Mouse (Mus musculus) NIH3T3 (cell line): Measurements from ENCODE around the gene Ttll2.
"Not testable (repeated sequence)": the region's sequence is repeated elsewhere in the genome, so short reads cannot be mapped to it uniquely, and the experiment has no call there.

Experiments used
- DNase-seq: peaks from one replicate; pipeline ENCODE4 v3.0.0-alpha.2; 2012; ENCODE audit warnings: low read depth

The Ttll2 gene

DNA sequence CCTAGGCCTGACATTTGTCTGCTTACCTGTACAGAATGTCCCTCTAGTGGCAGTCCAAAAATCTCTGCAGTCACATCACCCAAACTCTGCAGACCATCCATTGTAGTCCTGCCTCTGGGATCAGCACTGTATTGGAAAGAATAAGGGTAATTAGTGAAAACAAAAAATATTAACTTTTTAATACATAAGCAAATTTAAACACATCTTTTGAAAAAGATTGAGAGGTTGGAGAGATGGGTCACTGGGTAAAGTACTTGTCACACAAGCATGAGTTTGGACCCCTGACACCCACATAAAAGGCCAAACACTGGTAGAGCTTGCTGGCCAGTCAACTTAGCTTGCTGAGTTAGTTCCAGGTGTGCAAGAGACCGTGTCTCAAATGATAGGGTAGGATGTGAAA is at the start of gene Ttll2:
Gene Ttll2 (minus strand): TSS at position 101 of the 400 bp plus-strand sequence.
- DNase-seq: not testable (repeated sequence)

DNA sequence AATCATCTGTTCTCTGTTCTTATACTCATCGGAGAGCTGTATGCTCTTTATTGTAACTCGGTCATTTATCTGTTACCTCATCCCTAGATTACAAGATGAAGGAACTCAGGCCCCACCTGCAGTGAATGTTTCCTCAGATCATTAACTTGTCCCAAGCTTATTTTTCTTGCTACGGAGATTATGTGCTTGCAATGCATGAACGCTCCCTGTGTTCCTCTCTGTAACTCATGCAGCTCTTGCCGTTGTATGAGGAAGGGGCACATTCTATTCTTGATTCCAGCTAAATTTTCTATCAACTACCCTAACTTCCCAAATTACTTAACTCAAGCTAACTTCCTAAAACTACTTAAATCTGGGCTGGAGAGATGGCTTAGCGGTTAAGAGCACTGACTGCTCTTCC is 47.3 kb upstream of the Ttll2 start:
- DNase-seq: not testable (repeated sequence)

DNA sequence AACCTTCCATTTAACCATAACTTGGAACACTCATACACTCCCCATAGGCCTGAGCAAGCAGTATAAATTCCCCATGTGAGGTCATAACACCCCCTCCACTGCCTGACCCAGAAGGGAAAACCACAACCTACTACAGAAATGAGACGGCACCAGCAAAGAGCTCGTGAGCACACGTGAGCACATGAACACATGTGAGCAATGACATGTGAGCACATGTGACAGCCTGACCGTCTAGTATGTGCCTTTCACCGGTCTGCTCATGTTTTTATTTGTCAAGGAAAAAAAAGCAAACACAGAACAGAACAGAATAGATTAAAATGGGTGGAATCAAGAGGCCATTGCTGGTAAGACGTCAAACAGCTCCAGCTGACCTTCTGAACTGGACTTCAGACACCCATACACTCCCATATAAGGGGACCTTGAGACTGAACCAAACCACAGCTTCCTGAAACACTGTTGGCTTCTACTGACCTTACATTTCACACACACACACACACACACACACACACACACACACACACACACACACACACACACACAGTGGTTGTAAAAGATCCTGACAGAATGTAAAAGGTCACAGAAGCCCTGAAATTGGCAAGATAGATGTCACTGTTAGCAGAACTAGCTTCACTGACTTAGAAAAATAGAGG is 45.8 kb upstream of the Ttll2 start:
- DNase-seq: not testable (repeated sequence)

DNA sequence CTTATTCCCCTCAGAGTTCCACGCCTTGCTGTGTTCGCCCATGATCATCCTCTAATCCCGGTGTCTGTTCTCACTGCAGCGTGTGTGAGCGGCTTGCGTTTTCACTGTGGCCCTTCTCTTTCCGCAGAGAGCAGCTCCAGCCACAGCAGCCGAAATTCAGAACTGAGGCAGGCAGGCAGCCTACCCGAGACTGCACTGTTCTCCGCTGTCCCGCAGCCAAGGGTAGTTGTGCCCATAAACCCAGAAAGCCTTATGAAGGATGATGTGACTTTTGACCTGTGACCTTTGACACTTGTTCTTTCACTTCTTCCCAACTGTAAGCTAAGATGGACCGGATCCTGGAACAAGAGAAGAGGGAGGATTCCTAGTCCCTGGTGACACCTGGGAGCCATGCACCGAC is 44.6 kb upstream of the Ttll2 start:
- DNase-seq: not testable (repeated sequence)

DNA sequence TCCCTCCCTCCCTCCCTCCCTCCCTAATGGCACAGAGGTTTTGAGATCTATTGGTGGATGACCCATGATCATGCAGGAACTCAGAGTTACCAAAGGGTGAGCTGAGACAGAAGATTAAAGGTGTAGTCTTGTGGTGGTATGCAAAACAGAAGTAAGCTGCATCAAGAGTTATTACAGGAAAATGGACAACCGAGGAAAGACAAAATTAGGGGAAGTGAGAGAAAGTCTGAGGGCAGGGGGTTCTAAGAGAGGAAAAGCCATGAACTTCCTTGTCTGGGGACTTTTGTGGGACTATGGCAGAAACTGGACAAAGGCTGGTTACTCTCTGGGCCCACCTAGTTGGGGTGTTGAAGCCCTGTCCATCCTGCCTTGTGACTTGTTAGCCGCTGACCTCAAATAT is 43.8 kb upstream of the Ttll2 start:
- DNase-seq: not testable (repeated sequence)

DNA sequence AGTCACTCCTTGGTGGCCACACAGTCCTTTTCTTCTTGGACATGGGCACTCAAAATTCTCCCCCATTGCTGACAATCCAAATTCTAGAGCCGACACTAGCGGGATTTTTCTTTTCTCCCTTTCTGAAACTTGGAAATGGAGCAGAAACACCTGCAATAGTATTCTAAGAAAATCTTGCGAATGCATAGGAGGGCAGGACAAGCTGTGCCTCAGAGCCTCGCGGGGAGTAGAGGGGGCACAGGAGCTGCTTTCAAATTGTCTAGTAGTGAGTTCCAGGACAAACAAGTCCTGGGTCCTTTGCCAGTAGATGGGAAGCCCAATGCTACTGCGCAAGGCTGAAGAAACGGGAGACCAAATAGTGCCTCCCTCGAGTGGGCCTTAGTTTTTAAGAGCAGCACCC is 43.2 kb upstream of the Ttll2 start:
- not testable (repeated sequence) for DNase-seq

DNA sequence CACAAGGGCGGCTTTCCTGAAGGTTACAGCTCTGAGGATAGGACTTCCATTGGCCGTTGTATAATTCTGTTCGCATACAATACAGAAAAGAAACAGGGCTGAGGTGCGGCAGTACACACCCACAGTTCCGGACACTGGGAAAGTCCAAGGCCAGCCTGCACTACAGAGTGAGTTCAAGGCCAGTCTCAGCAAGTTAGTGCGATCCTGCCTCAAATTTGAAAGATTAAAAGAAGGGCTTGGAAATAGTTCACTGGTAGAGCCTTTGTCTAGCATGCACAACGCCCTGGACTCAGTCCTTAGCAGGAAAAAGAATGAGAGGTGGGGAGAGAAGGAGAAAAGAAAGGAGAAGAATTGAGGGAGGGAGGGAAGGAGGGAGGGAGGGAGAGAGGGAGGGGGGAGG is 42.6 kb upstream of the Ttll2 start:
- DNase-seq: not testable (repeated sequence)

DNA sequence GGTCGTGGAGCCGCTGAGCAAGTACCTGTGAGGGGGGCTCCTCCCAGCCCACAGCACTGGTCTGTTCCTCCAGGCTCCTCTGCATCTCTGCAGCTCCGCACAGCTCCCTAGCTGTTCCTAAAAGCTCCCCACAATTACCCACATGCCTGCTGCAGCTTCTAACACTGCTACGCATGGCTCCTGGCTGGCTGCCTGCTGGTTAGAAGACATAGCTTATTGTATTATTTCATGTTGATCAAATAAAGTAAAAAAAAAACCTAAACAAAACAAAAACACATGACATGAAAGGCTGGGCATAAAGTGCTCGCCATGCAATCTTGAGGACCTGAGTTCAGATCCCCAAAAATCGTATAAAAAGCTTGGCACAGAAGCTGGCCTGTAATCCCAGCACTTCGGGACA is 37.4 kb upstream of the Ttll2 start:
- not testable (repeated sequence) for DNase-seq

DNA sequence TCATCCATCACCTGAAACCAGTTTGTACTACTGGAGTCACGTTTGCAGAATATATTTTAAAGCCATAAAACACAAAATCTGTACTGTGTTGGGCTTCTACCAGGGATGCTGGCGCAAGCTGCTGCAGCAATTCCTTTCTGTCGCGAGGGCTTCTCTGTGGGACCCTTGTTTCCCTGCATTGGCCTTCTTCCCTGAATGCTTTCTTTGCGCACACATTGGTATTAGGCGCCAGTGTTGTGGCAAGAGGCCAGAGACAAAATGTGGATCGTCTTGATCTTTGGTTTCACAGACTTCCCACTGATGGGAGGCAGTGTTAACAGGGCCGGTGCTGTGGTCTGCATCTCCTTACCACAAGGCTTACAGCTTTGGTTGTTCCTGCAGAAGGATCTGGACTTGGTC is 36.5 kb upstream of the Ttll2 start:
- not testable (repeated sequence) for DNase-seq

DNA sequence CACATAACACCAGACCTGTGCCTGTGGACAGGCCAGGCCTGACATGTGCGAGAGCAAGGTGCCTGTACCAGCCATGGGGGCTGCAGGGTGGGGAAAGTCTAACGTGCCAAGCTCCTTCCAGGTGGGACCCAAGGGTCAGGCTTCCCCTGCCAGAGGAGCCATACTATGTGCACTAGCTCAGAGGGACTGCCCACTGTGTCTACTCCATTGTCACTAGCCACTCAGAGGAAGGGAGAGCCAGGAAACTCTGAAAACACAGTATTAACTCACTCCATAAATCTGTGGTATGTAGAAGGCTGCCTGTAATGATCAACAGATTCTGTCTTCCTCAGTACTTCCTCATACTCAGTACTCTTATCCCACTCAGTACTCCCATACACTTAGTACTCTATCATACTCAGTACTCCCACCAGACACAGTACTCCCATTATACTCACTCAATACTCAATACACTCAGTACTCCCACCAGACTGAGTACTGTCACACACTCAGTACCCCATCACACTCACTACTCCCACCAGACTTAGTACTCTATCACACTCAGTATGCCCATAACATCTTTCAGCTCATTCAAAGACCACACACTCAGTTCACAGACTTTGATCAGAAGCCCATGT is 36.0 kb upstream of the Ttll2 start:
- DNase-seq: not testable (repeated sequence)

DNA sequence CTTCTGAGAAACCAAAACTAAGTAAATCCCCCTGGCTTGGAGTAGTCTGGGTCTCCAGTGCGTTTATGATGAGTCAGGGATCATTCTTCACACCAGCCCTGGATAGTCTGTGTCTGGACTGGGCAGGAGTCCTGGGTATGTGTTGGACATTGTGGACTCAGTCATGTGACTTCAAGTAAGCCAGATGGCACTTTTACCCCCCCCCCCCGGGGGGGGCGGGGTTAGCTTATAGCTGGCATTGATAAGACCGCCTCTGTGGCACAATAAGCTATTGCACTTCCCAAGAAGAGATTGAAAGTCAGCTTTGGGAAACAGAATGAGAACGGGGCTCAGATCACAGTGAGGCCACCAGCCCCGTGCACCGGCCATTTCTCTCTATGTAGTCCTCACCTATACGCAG is 33.5 kb upstream of the Ttll2 start:
- peak; percentile 13 for DNase-seq

DNA sequence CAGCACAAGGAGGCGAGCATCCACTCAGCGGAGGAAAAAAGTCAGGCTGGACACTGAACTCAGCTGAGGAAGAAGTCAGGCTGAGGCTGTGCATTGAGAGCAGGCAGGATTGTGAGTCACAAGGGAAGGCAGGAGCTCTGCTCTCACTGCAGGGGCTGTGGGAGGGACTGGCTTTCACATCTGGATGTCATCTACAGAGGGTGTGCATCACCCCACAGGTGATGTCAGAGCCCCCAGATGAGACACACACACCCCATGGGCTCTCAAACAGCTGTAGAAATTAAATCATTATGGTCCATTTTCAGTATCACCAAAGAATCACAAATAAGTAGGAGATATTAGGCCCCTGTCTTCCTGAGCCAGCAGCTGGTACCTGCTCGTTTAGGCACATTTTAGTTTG is 32.9 kb upstream of the Ttll2 start, which contains the start of gene Unc93a2:
Gene Unc93a2 (minus strand): TSS at position 101 of the 400 bp plus-strand sequence.
- peak; percentile 13 for DNase-seq

DNA sequence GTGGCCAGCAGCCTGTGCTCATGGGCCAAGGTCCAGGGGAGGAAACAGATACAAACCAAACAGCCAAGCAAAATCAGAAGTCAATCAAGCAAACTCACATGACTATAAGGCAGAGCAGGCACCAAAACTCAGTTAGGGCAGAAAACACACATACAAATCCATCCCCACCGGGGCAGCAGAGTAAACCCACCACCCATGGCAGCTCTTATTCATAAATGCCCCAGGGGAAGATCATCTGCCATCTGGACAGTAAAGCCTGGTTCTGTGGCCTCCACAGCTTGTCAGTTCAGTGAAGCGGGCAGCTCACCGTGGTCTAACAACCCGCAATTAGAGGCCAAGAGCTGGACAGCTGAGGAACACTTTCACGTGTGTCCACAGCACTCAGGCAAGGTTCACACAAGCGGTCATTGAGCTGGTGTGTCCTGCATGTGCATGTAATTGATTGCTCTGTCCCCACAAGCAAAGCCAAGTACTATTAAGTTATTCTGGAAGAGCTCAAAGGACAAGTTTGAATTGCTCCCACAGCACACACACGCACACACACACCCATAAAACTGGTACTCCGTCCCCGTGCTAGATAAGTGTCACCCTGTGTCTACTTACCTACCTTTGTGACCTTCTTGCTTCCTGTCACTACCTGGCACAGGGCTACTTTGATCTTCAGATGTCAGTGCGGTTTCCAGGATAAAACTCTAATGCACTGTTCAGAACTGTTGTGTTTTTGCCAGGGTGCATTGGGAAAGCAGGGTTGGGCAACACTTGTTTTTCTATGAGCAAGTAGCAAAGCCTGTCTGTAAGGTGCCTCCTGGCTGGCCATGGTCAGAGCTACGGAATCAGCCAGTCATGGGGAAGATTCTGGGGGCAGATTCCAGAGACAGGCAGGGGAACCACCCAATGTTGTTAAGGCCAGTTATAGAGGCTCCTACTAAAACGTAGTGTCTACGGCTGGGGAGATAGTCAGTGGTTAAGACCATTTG is 31.0 kb upstream of the Ttll2 start:
- DNase-seq: not testable (repeated sequence)

DNA sequence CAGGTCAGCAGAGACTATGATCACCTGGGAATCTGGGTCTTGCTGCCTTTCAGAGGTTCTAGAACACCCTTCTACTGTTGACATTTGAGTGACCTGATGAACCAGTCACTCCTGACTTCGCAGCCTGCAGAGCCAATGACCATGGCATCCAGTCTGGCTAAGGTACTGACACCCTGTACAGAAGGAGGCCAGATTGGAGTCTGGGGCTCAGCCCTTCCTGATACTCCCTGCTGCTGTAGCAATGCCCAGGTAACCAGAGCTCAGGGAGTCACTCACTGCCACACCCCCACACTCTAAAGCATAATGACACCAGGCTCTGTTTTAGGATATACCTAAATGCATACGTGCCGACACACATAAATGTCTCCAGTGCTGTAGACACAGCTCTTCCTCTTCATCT is 30.2 kb upstream of the Ttll2 start:
- DNase-seq: not testable (repeated sequence)

DNA sequence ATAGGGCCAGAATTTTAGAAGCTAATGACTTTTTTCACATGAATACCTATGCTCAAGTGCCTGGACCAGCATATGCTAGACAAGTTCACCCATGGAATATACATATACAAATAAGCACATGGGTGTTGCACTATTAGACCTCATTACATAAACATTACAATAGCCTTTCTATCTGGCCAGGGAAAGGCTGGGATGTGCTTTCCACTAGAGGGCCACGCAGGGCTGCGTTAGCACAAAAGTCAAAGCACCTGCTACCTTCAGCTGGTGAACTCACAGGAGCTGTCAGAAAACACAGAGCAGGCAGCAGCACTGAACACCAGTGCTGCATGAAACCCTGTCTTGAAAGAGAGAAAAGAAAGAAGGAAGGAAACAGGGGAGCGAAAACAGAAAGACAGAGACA is 25.4 kb upstream of the Ttll2 start:
- DNase-seq: not testable (repeated sequence)

DNA sequence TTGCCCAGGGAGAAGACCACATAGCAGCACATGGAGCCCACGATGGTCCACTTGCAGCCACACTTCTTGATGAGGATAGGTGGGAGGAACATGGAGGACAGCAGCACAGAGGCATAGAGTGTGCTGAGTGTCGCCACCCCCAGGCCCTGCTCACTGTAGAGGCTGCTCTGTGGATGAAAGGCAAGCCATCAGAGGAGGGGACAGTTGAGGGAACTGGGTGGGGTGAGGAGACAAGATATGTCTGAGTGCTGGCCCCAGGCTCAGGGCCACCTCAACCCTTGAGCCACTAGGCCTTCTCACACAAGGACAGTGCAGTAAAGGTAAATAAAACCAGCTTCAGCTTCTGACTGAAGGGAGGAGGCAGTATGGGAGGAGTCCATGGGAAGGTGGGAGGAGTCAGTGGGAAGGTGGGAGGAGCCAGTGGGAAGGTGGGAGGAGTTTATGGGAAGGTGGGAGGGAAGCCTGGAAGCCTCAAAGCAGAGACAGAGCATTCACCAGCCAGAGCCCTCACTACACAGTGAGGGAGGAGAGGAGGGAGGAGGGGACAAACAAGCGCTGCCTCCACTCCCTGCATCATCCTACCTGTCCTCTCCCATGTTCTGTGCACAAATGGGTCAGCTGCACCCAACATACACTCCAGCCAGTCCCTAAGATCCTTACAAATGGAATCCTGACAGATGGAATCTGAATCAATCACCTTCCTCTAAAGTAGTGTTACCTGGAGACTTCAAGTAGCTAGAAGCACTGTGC is 24.6 kb upstream of the Ttll2 start:
- not testable (repeated sequence) for DNase-seq

DNA sequence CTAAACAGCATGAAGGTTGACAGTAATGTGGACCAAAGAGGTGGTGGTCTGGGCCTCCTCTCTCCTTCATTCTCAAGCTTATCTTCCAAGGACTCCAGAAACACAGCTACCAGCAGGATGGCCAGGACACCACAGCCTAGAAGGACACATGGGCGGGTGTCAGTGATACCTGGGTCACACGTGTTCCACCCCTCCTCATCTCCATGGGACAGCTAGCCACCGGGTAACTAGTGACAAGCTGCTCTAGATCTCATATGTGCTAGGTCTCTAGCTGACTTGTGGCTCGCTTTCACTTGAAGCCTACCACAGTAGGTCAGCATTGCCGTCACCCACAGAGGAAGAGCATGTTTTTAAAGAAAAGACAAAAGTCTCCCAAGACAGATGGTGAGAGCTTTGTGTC is 19.4 kb upstream of the Ttll2 start, which contains the start of gene Gm49630:
Gene Gm49630 (minus strand): TSS at position 101 of the 400 bp plus-strand sequence.
- DNase-seq: not testable (repeated sequence)

DNA sequence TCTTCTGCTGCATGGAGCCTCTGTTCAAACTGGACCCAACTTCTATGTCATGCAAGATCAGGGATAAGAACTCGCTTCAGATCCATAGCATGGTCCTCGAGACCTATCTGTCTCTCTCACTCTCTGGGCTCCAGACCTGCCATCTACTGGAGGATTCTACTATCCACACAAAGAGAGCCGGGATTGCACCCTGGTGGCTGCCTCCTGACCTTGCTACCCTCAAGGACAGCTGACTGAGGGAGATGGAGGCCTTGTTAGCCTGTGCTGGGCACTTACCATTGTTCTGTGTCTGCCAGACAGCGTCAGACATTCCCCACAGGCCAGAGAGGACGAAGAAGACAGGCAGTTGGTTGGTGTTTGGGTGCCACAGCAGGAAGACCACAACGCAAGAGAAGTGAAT is 16.9 kb upstream of the Ttll2 start:
- not testable (repeated sequence) for DNase-seq

DNA sequence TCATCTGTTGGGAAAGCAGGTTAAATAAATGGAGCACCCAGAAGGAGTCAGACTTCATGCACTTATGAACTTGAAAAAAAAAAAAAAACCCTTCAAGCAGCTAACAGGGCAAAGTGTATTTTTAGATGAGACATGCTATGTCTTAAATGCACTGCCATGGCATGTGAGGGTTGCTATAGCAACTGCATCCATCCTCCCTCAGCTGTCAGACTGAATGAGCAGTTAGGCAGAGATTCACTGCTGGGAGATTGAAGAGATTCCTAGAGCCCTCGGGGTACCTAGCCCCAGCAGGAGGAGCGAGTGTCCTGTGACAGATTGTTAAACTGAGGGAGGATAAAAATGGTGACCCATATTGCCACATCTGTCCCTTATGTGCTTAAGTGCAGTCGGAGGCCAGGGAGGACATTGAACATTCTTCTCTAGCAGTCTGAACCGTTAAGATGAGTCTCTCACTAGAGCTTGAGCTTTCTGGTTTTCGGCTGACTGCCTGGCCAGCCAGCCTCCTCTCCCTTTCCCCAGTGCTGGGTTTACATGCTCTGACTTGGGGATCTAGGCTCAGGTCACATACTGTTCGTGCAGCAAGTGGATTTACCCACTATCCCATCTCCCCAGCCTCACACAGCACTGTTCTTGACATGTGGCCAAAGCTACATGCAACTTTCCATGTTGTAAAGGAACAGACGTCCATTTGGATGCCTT is 14.3 kb upstream of the Ttll2 start:
- not testable (repeated sequence) for DNase-seq

DNA sequence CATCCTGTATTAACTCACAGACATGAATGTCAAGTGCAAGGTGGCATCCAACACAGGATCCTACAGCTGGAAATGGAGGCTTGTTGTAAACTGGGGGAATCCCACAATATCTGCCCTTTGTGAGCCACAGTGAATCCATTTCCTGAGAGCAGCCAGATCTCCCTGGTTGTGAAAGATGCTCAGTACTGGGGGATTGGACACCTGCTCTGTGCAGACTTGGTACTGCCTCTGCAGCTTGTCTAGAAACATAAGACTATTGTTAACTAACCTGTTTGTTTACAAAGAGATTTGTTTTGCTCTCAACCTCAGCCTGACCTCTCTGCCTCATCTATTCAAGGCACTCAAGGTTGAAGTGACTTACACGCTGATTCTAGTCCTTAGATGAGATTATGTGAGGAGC is 13.8 kb upstream of the Ttll2 start:
- not testable (repeated sequence) for DNase-seq

DNA sequence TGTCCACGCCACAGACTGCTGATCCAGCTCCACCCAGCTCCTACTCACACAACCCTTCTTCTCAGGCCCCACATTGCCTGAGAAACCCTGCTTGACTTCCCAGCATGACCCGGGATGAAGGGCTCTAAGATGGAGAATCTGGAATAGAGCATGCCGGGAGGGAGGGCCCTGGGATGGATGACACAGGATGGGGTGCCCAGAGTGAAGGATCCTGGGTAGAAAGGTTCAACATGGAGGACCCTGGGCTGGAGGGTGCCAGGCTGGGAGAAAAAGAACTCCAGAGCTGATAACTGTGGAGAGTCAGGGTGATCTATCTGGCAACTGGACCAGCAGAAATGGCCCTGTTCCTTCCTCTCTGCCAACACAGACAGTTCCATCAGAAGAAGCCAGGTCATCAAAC is 13.1 kb upstream of the Ttll2 start:
- DNase-seq: not testable (repeated sequence)
